Mouse (Mus musculus) forebrain, embryonic 16.5 days (tissue): ENCODE results near the gene Smc3. TPM values are rescaled to one million over a fixed set of nuclear protein-coding genes. Genes with fewer than 3 reads are reported as not detected.
A peak's percentile ranks its signal among the peaks of the same experiment; 100 is the strongest.

Source experiments
- ATAC-seq: fragments of 200-750 bp; cut with Nextera tagmentation; 2 replicates; pipeline ENCODE4 v1.8.0; 2017; ENCODE audit warnings: mild to moderate bottlenecking, moderate library complexity
- H3K27ac ChIP-seq: fragments of 300-500 bp; sonication (generic); 2 replicates; pipeline ENCODE4 v1.5.1; 2014; ENCODE audit warnings: low read length, control low read depth
- H3K27me3 ChIP-seq: fragments of 300-500 bp; sonication (generic); replicated peaks from 2 replicates; pipeline ENCODE4 v1.6.1; 2014; ENCODE audit warnings: low read length; ENCODE audit not compliant: control insufficient read depth, insufficient read depth
- H3K36me3 ChIP-seq: fragments of 300-500 bp; sonication (generic); 2 replicates; pipeline ENCODE4 v1.6.1; 2014; ENCODE audit not compliant: control insufficient read depth, insufficient read depth
- H3K4me1 ChIP-seq: fragments of 300-500 bp; sonication (generic); replicated peaks from 2 replicates; pipeline ENCODE4 v1.6.1; 2014; ENCODE audit warnings: low read length; ENCODE audit not compliant: control insufficient read depth, insufficient read depth
- H3K4me2 ChIP-seq: fragments of 300-500 bp; sonication (generic); 2 replicates; pipeline ENCODE4 v1.6.1; 2014; ENCODE audit warnings: mild to moderate bottlenecking, low read length, control low read depth
- H3K4me3 ChIP-seq: fragments of 300-500 bp; sonication (generic); replicated peaks from 2 replicates; pipeline ENCODE4 v1.5.1; 2014; ENCODE audit warnings: mild to moderate bottlenecking, low read length, control low read depth
- H3K9ac ChIP-seq: fragments of 300-500 bp; sonication (generic); replicated peaks from 2 replicates; pipeline ENCODE4 v1.6.1; 2014; ENCODE audit warnings: low read depth, low read length, control low read depth
- H3K9me3 ChIP-seq: fragments of 300-500 bp; sonication (generic); 2 replicates; pipeline ENCODE4 v1.6.1; 2016; ENCODE audit warnings: low read length; ENCODE audit not compliant: control insufficient read depth
- WGBS: fragments of 180-500 bp; shearing (Covaris S2); extraction: QIAGEN DNeasy Blood & Tissue Kit; methylation state at CpG from one replicate; pipeline ENCODE4 v1.1.7; 2014; 5-methylcytosine and 5-hydroxymethylcytosine counted together
- polyA plus RNA-seq: library from polyadenylated mRNA; unstranded; fragments of >200 nt; fragmentation: Nextera tagmentation; extraction: Ambion mirVana; gene quantifications from 2 replicates; pipeline ENCODE4 v1.2.1, GENCODE M21; 2015

Gene Smc3
- 70.4 and 79.2 TPM in 2 replicates for polyA plus RNA-seq

- under 1% methylated on average over 61 of the region's 70 CpGs for WGBS
- peak within 1 kb of the TSS; percentile 96 for H3K4me2 ChIP-seq
- H3K36me3 ChIP-seq: no peaks in the 10 kb centered on the region
Measured at GRCm38 (mm10) chr19:53599757-53600539, at the start of gene Smc3. Gene Smc3 (plus strand): TSS chr19:53600398.

GRCm38 (mm10) chr19:53550972-53551371 is 49.2 kb upstream of the Smc3 start:
- no peak overlapping the region for H3K4me2 ChIP-seq
- no peaks in the 10 kb centered on the region for H3K36me3 ChIP-seq
- no peak overlapping the region for H3K4me3 ChIP-seq
- ATAC-seq: no peak
- no peaks in the 10 kb centered on the region for H3K9me3 ChIP-seq
- no peaks in the 10 kb centered on the region for H3K27me3 ChIP-seq
- no peak overlapping the region for H3K9ac ChIP-seq
- WGBS: 83% methylated on average over 12 of the region's 12 CpGs
- no peaks in the 10 kb centered on the region for H3K4me1 ChIP-seq
- no peak overlapping the region for H3K27ac ChIP-seq

More at GRCm38 (mm10) chr19:53599757-53600539, at the start of gene Smc3:
- Histone ChIP-seq H3K27me3 (no peaks in the 10 kb centered on the region), H3K4me1 (peaks cover 15% of the 10 kb centered on the region), H3K9me3 (no peaks in the 10 kb centered on the region), H3K4me3 (peak within 1 kb of the TSS; percentile 97), H3K9ac (peak within 1 kb of the TSS; percentile 93), H3K27ac (peak within 1 kb of the TSS; percentile 98)
- ATAC-seq: peak; percentile 95

GRCm38 (mm10) chr19:53552216-53552786 is 47.9 kb upstream of the Smc3 start:
- 0 out of 2 replicates have a peak, but pooled peaks cover 2% of the 10 kb centered on the region for H3K4me1 ChIP-seq
- WGBS: 42% methylated on average over 10 of the region's 10 CpGs

GRCm38 (mm10) chr19:53552795-53553194 is 47.4 kb upstream of the Smc3 start:
- Histone ChIP-seq H3K4me1 (0 out of 2 replicates have a peak, but pooled peaks cover 3% of the 10 kb centered on the region), H3K36me3 (no peaks in the 10 kb centered on the region), H3K9me3 (no peaks in the 10 kb centered on the region), H3K4me3 (no peak overlapping the region), H3K9ac (no peak overlapping the region), H3K27me3 (no peaks in the 10 kb centered on the region), H3K4me2 (no peak overlapping the region), H3K27ac (no peak overlapping the region)
- 65% methylated on average over 6 of the region's 6 CpGs for WGBS
- ATAC-seq: no peak

More at GRCm38 (mm10) chr19:53552216-53552786, 47.9 kb upstream of the Smc3 start:
- no peak for ATAC-seq
- Histone ChIP-seq H3K27ac (no peak overlapping the region), H3K36me3 (no peaks in the 10 kb centered on the region), H3K27me3 (no peaks in the 10 kb centered on the region), H3K4me3 (no peak overlapping the region), H3K9me3 (no peaks in the 10 kb centered on the region), H3K4me2 (no peak overlapping the region), H3K9ac (no peak overlapping the region)

- Histone ChIP-seq H3K4me3 (no peak overlapping the region), H3K4me1 (0 out of 2 replicates have a peak, but pooled peaks cover 3% of the 10 kb centered on the region), H3K9ac (no peak overlapping the region), H3K27ac (no peak overlapping the region), H3K27me3 (no peaks in the 10 kb centered on the region), H3K4me2 (no peak overlapping the region), H3K9me3 (no peaks in the 10 kb centered on the region), H3K36me3 (no peaks in the 10 kb centered on the region)
- 89% methylated on average over 11 of the region's 11 CpGs for WGBS
- no peak for ATAC-seq
Measured at GRCm38 (mm10) chr19:53554402-53554801, 45.8 kb upstream of the Smc3 start.

- ATAC-seq: no peak
- Histone ChIP-seq H3K9me3 (no peaks in the 10 kb centered on the region), H3K36me3 (no peaks in the 10 kb centered on the region), H3K4me2 (no peak overlapping the region), H3K27ac (no peak overlapping the region), H3K27me3 (no peaks in the 10 kb centered on the region), H3K4me1 (0 out of 2 replicates have a peak, but pooled peaks cover 3% of the 10 kb centered on the region), H3K4me3 (no peak overlapping the region), H3K9ac (no peak overlapping the region)
- 77% methylated on average over 5 of the region's 5 CpGs for WGBS
Measured at GRCm38 (mm10) chr19:53554981-53555616, 45.1 kb upstream of the Smc3 start.

GRCm38 (mm10) chr19:53556841-53557240 is 43.4 kb upstream of the Smc3 start:
- Histone ChIP-seq H3K4me1 (0 out of 2 replicates have a peak, but pooled peaks cover 3% of the 10 kb centered on the region), H3K4me2 (no peak overlapping the region)
- WGBS: 37% methylated on average over 6 of the region's 6 CpGs

GRCm38 (mm10) chr19:53557267-53557936 is 42.8 kb upstream of the Smc3 start:
- ATAC-seq: no peak
- no peak overlapping the region for H3K4me3 ChIP-seq
- WGBS: 44% methylated on average over 20 of the region's 20 CpGs

More at GRCm38 (mm10) chr19:53556841-53557240, 43.4 kb upstream of the Smc3 start:
- ATAC-seq: no peak
- no peaks in the 10 kb centered on the region for H3K9me3 ChIP-seq
- no peak overlapping the region for H3K27ac ChIP-seq
- no peak overlapping the region for H3K9ac ChIP-seq
- H3K36me3 ChIP-seq: no peaks in the 10 kb centered on the region
- no peaks in the 10 kb centered on the region for H3K27me3 ChIP-seq
- no peak overlapping the region for H3K4me3 ChIP-seq

More at GRCm38 (mm10) chr19:53557267-53557936, 42.8 kb upstream of the Smc3 start:
- H3K4me1 ChIP-seq: 0 out of 2 replicates have a peak, but pooled peaks cover 3% of the 10 kb centered on the region
- no peak overlapping the region for H3K9ac ChIP-seq
- H3K9me3 ChIP-seq: no peaks in the 10 kb centered on the region
- no peaks in the 10 kb centered on the region for H3K36me3 ChIP-seq
- no peaks in the 10 kb centered on the region for H3K27me3 ChIP-seq
- H3K27ac ChIP-seq: no peak overlapping the region
- H3K4me2 ChIP-seq: no peak overlapping the region
